Mouse (Mus musculus) stomach, embryonic 16.5 days (tissue): ENCODE measurements around the gene Fam135a. TPM values are rescaled to one million over a fixed set of nuclear protein-coding genes. Genes with fewer than 3 reads are reported as not detected.

Source experiments
- ATAC-seq: fragments of 200-750 bp; cut with Nextera tagmentation; 2 replicates; pipeline ENCODE4 v1.8.0; 2017; ENCODE audit warnings: moderate number of reproducible peaks, moderate TSS enrichment; ENCODE audit not compliant: insufficient read depth, low FRiP score
- H3K27ac ChIP-seq: fragments of 300-500 bp; sonication (generic); 2 replicates; pipeline ENCODE4 v1.5.1; 2014; ENCODE audit warnings: low read length
- H3K27me3 ChIP-seq: fragments of 300-500 bp; sonication (generic); 2 replicates; pipeline ENCODE4 v1.6.1; 2014; ENCODE audit warnings: low read length, control low read depth, mixed read lengths; ENCODE audit not compliant: control insufficient read depth, insufficient read depth
- H3K36me3 ChIP-seq: fragments of 300-500 bp; sonication (generic); 2 replicates; pipeline ENCODE4 v1.6.1; 2014; ENCODE audit warnings: low read length; ENCODE audit not compliant: control insufficient read depth, insufficient read depth
- H3K4me1 ChIP-seq: fragments of 300-500 bp; sonication (generic); 2 replicates; pipeline ENCODE4 v1.6.1; 2014; ENCODE audit warnings: low read length, control low read depth, mixed read lengths; ENCODE audit not compliant: control insufficient read depth, insufficient read depth
- H3K4me2 ChIP-seq: fragments of 300-500 bp; sonication (generic); 2 replicates; pipeline ENCODE4 v1.6.1; 2014; ENCODE audit warnings: low read depth, low read length, mixed read lengths
- H3K4me3 ChIP-seq: fragments of 300-500 bp; sonication (generic); replicated peaks from 2 replicates; pipeline ENCODE4 v1.5.1; 2014; ENCODE audit warnings: mild to moderate bottlenecking, low read length
- H3K9ac ChIP-seq: fragments of 300-500 bp; sonication (generic); 2 replicates; pipeline ENCODE4 v1.6.1; 2014; ENCODE audit warnings: low read length
- H3K9me3 ChIP-seq: fragments of 300-500 bp; sonication (generic); replicated peaks from 2 replicates; pipeline ENCODE4 v1.6.1; 2016; ENCODE audit warnings: low read length, control low read depth; ENCODE audit not compliant: control insufficient read depth
- WGBS: fragments of 180-500 bp; shearing (Covaris S2); extraction: QIAGEN DNeasy Blood & Tissue Kit; methylation state at CpG from one replicate; pipeline ENCODE4 v1.1.7; 2014; 5-methylcytosine and 5-hydroxymethylcytosine counted together
- polyA plus RNA-seq: library from polyadenylated mRNA; unstranded; fragments of >200 nt; fragmentation: Nextera tagmentation; extraction: Ambion mirVana; gene quantifications from 2 replicates; pipeline ENCODE4 v1.2.1, GENCODE M21; 2015

The Fam135a gene
- polyA plus RNA-seq, 1 experiment from 2014 or later: 33.4 TPM

DNA sequence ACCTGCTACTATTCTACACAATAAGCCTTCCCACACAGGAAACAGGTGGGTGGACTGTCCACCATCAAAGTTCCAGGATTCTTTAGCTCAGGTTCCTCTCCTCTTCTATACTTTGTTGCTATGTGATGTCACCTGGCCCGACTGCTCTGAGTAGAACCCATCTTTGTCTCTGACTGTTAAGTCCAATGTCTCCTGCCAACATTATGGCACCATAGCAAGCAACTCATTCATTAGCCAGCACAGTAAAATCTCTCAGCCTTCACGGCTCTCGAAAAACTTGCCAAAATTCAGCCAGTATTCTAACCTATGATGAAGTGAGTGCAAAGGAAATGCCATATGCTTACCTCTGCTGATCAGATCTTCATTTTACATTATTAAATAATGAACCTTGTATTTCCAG lies 14.0 kb downstream of the Fam135a start:
- no peak overlapping the region for H3K27ac ChIP-seq
- ATAC-seq: no peak
- H3K4me3 ChIP-seq: no peak overlapping the region
- peaks cover 4% of the 10 kb centered on the region; the same call in 1 of the 2 replicates for H3K4me1 ChIP-seq
- WGBS: 89% methylated on average over 3 of the region's 3 CpGs
- no peaks in the 10 kb centered on the region for H3K36me3 ChIP-seq
- H3K9me3 ChIP-seq: no peaks in the 10 kb centered on the region
- no peaks in the 10 kb centered on the region for H3K27me3 ChIP-seq
- H3K4me2 ChIP-seq: no peak overlapping the region
- no peak overlapping the region for H3K9ac ChIP-seq

DNA sequence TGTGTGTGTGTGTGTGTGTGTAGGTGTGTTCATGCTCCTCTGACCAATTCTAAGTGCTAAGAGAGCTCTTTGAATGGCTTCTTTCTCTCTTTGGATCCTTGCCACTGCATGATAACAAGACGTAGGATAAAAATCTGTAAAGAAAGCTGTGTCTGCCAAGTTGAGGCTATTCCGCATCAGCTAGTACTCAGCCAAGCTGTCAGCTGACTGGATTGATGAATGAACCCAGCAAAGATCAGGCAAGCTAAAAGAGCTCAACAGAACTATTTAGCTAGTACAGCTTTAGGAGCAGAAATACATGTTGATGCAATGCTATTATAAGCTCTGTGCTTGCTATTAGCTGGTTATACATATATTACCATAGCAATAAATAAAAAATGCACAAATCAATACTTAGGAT lies 25.7 kb downstream of the Fam135a start:
- no peak overlapping the region for H3K9ac ChIP-seq
- H3K27me3 ChIP-seq: no peaks in the 10 kb centered on the region
- ATAC-seq: no peak
- H3K27ac ChIP-seq: no peak overlapping the region
- no peak overlapping the region for H3K4me3 ChIP-seq
- no peak overlapping the region for H3K4me2 ChIP-seq
- H3K4me1 ChIP-seq: no peaks in the 10 kb centered on the region
- no peaks in the 10 kb centered on the region for H3K36me3 ChIP-seq
- WGBS: 38% methylated on average over 2 of the region's 2 CpGs
- H3K9me3 ChIP-seq: no peaks in the 10 kb centered on the region

DNA sequence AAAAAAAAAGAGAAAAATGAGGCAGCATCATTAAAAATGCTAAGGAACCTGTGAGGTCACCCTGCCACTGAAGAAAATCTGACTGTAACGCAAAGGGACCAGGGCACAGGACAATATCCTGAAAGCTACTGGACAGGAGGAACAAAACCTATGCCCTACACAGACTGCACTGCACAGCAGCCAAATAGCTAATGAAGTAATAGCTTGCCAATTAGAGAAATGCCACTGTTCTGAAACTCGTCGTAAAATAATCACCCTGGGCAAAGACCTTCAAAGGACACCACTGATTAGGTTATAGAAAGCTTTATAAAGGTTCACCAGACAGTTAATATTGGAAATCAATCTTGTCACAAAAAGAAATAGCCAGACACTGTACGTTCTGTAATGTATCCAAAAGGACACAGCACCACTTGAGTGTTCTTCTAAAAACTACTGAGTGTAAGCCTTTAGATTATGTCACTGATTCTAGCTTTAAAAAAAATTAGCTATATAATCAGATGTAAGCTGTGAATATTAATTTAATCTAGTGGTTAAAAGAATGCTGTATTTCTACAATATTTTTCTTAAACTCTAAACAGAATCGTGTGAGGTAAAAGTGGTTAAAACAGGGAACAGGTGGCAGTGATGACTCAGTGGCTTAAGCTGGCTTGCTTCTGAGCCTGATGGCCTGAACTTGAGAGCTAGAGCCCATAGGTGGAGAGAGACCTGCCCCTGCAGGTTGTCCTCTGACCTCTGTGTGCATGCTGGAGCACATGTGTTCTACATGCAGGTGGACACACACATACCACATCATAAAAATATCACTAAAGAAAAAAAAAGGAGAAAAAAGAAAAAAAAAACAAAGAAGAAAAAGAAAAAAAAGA lies 26.5 kb downstream of the Fam135a start:
- ATAC-seq: no peak
- H3K4me2 ChIP-seq: no peak overlapping the region
- no peaks in the 10 kb centered on the region for H3K4me1 ChIP-seq
- H3K27me3 ChIP-seq: no peaks in the 10 kb centered on the region
- H3K9me3 ChIP-seq: no peaks in the 10 kb centered on the region
- H3K36me3 ChIP-seq: no peaks in the 10 kb centered on the region
- 72% methylated on average over 5 of the region's 5 CpGs for WGBS
- H3K27ac ChIP-seq: no peak overlapping the region
- no peak overlapping the region for H3K4me3 ChIP-seq
- H3K9ac ChIP-seq: no peak overlapping the region

DNA sequence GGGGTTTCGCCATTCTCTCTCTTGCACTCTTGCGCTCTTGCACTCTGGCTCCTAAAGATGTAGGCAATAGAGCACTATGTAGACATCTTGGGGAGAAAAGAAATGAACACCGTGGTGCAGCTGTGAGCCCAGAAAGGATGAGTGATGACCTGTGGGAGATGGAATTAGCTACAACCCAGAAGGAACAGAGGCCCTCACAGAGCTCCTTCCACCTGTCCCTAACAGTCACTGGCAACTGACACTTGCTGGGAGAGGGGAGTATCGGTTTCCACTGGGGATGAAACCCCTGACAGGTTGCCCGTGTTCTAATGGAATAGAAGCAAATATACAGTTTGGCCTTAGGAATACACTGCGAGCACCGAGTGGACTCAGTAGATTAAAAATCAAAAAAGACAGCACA lies 31.3 kb downstream of the Fam135a start:
- no peak for ATAC-seq
- H3K4me1 ChIP-seq: no peaks in the 10 kb centered on the region
- H3K9me3 ChIP-seq: no peaks in the 10 kb centered on the region
- WGBS: 96% methylated on average over 7 of the region's 7 CpGs
- H3K27me3 ChIP-seq: no peaks in the 10 kb centered on the region
- H3K36me3 ChIP-seq: no peaks in the 10 kb centered on the region
- H3K4me2 ChIP-seq: no peak overlapping the region
- H3K27ac ChIP-seq: no peak overlapping the region
- no peak overlapping the region for H3K9ac ChIP-seq
- H3K4me3 ChIP-seq: no peak overlapping the region

DNA sequence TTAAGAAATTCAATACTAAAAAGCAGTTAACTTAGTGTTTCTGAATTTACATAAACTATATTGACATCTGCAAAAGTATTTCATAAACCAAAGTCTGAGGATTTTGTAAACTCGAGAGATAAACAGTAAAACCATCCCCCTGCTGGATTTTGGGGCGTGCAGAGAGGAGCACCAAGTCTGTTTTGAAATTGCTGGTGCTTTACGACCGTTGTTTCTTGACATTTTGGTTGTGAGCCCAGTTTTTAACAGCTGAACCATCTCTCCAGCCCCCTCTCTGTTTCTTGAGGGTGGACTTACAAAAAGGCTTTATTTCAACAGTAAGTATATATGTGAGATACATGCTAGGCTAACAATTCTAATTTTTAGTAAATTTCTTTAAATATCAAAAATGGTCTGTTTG lies 33.4 kb downstream of the Fam135a start:
- no peak overlapping the region for H3K4me2 ChIP-seq
- no peak overlapping the region for H3K27ac ChIP-seq
- H3K27me3 ChIP-seq: no peaks in the 10 kb centered on the region
- H3K9me3 ChIP-seq: no peaks in the 10 kb centered on the region
- no peak overlapping the region for H3K9ac ChIP-seq
- WGBS: 61% methylated on average over 4 of the region's 4 CpGs
- no peak for ATAC-seq
- no peak overlapping the region for H3K4me3 ChIP-seq
- no peaks in the 10 kb centered on the region for H3K4me1 ChIP-seq
- no peaks in the 10 kb centered on the region for H3K36me3 ChIP-seq

DNA sequence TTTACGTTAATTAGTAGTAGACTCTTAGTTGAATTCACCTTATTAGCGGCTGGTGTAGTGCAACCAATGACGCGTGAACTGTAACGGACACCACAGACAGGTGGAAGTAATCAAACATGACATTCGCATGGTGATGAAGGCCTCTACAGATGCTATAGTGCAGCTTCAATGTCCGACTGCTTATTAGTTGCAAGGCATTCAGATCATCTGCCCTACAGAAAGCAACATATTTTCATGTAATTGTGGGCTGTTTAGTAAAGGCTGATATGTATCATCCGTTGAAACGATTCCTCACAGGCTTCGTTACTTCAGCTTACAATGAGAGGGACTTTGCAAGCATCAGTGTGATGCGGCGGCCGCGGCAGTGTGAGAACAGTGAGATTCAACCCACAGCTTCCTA lies 44.4 kb downstream of the Fam135a start:
- Histone ChIP-seq H3K4me1 (no peaks in the 10 kb centered on the region), H3K9me3 (no peaks in the 10 kb centered on the region), H3K9ac (no peak overlapping the region), H3K27me3 (no peaks in the 10 kb centered on the region), H3K4me2 (no peak overlapping the region), H3K4me3 (no peak overlapping the region), H3K36me3 (0 out of 2 replicates have a peak, but pooled peaks cover 4% of the 10 kb centered on the region), H3K27ac (no peak overlapping the region)
- no peak for ATAC-seq
- WGBS: 89% methylated on average over 14 of the region's 14 CpGs

DNA sequence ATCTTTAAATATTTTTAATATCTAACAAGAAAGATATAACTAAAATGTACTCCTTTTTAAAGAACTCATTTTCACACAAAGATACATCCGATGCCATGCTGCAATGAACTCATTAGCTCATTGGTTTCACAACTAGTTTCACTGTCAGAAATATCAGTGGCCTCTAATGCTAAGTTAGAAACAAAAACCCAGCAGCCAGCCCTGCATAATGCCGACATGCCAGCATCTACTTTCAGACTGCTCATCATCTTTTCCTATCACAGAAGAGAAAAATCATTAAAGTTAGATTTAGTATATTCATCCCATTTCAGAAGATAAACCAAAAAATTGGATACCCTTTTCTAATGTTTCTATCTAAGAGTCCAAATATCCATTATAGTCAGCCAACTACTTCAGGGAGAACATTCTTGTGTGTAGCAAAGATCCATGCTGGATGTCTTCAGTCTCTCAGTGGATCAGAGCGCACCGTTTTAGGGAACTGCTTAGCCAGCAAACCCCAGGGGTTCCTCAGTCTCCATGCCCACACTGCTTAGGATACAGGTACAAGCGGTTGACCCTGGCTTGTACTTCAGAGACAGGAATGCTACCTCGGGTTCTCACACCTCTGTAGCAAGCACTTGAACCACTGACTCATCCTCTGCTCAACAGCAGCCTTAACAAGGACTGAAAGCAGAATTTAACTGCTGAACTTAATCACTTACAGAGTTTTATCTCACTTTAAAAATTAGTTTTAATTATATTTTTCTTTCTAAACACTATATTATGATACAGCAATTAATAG lies 53.2 kb downstream of the Fam135a start:
- no peaks in the 10 kb centered on the region for H3K36me3 ChIP-seq
- no peaks in the 10 kb centered on the region for H3K9me3 ChIP-seq
- H3K4me2 ChIP-seq: no peak overlapping the region
- no peak overlapping the region for H3K9ac ChIP-seq
- ATAC-seq: no peak
- H3K27ac ChIP-seq: no peak overlapping the region
- no peak overlapping the region for H3K4me3 ChIP-seq
- H3K4me1 ChIP-seq: no peaks in the 10 kb centered on the region
- 76% methylated on average over 6 of the region's 6 CpGs for WGBS
- H3K27me3 ChIP-seq: no peaks in the 10 kb centered on the region

DNA sequence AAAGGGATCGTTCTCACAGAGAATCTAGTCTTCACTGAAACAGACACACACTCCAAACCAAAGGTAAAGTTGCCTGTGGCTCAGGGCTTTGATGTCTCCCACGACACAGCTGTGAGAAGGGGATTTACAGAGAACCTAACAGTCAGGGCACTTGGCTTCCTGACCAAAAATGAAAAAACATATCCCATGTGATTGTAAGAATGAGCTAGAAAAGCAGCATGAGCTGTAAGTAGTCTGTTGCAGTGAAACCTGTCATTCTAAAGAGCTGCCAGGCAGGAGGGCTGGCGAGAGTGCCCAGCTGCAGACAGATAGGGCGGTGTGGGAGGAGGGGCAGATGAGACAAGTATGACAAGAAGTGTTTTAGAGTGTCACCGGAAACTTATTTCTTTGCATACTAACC lies 54.5 kb downstream of the Fam135a start:
- WGBS: 73% methylated on average over 5 of the region's 5 CpGs
- no peak for ATAC-seq
- Histone ChIP-seq H3K36me3 (no peaks in the 10 kb centered on the region), H3K4me3 (no peak overlapping the region), H3K27me3 (no peaks in the 10 kb centered on the region), H3K4me1 (no peaks in the 10 kb centered on the region), H3K4me2 (no peak overlapping the region), H3K9ac (no peak overlapping the region), H3K9me3 (no peaks in the 10 kb centered on the region), H3K27ac (no peak overlapping the region)

DNA sequence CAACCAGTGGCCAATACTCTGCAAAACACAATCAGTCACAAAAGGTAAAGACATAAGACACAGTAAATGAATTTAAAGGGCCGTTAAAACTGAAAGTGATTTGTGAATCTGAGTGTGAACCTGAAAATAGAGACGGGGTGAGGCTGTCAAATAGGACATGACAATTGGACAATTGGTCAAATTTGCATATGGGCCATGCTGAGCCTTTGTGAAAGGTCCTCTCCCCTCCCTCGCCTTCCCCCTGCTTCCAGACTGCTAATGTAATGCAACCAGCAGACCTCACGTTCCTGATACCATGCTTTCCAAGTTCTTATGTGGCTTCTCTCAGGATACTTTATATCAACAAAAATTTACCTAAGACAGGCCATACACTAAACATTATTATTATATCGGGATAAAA lies 57.1 kb downstream of the Fam135a start:
- Histone ChIP-seq H3K4me3 (no peak overlapping the region), H3K36me3 (no peaks in the 10 kb centered on the region), H3K27me3 (no peaks in the 10 kb centered on the region), H3K9me3 (no peaks in the 10 kb centered on the region), H3K4me1 (no peaks in the 10 kb centered on the region), H3K4me2 (no peak overlapping the region), H3K27ac (no peak overlapping the region), H3K9ac (no peak overlapping the region)
- 78% methylated on average over 5 of the region's 5 CpGs for WGBS
- ATAC-seq: no peak
